Mouse (Mus musculus): ENCODE results near the gene Rab43. TPM values are rescaled to one million over a fixed set of nuclear protein-coding genes. Genes with fewer than 3 reads are reported as not detected.

Gene Rab43
- polyA plus RNA-seq (2015; fragmentation: Nextera tagmentation; extraction: Ambion mirVana) = 12.6 and 12.7 TPM in 2 replicates

- under 1% methylated on average over 56 of the region's 56 CpGs for WGBS
- Histone ChIP-seq H3K27me3 (no peaks in the 10 kb centered on the region), H3K9ac (peak within 1 kb of the TSS; percentile 79), H3K4me2 (peak within 1 kb of the TSS; percentile 94), H3K36me3 (peaks cover 20% of the 10 kb centered on the region), H3K9me3 (replicated peaks) (no peaks in the 10 kb centered on the region), H3K4me3 (replicated peaks) (peak within 1 kb of the TSS; percentile 86), H3K4me1 (peaks cover 37% of the 10 kb centered on the region), H3K27ac (peak within 1 kb of the TSS; percentile 91)
- ATAC-seq (replicated peaks; ENCODE audit: low FRiP score) = peak; percentile 96
Measured at GRCm38 (mm10) chr6:87811675-87812338, at the start of gene Rab43. Rab43 (minus strand) TSS chr6:87812164.

- H3K9ac ChIP-seq = no peak overlapping the region
- H3K27ac ChIP-seq = no peak overlapping the region
- H3K4me3 ChIP-seq (replicated peaks) = no peak overlapping the region
- H3K4me2 ChIP-seq = no peak overlapping the region
- no peak for ATAC-seq (replicated peaks; ENCODE audit: low FRiP score)
- no peaks in the 10 kb centered on the region for H3K36me3 ChIP-seq
- WGBS = 61% methylated on average over 1 of the region's 1 CpGs
- no peaks in the 10 kb centered on the region for H3K9me3 ChIP-seq (replicated peaks)
- no peaks in the 10 kb centered on the region for H3K27me3 ChIP-seq
- no peaks in the 10 kb centered on the region for H3K4me1 ChIP-seq
Measured at GRCm38 (mm10) chr6:87857071-87857470, 45.1 kb upstream of the Rab43 start.

- Histone ChIP-seq H3K36me3 (peaks cover 5% of the 10 kb centered on the region), H3K4me3 (replicated peaks) (no peak overlapping the region), H3K4me2 (no peak overlapping the region), H3K4me1 (peaks cover 9% of the 10 kb centered on the region), H3K9ac (no peak overlapping the region), H3K27ac (no peak overlapping the region), H3K27me3 (no peaks in the 10 kb centered on the region), H3K9me3 (replicated peaks) (no peaks in the 10 kb centered on the region)
- 84% methylated on average over 4 of the region's 4 CpGs for WGBS
- no peak for ATAC-seq (replicated peaks; ENCODE audit: low FRiP score)
Measured at GRCm38 (mm10) chr6:87853446-87853845, 41.5 kb upstream of the Rab43 start.

GRCm38 (mm10) chr6:87851871-87852270, 39.9 kb upstream of the Rab43 start:
- peaks cover 21% of the 10 kb centered on the region for H3K4me1 ChIP-seq
- no peaks in the 10 kb centered on the region for H3K27me3 ChIP-seq
- ATAC-seq (replicated peaks; ENCODE audit: low FRiP score) = no peak
- no peak overlapping the region for H3K4me3 ChIP-seq (replicated peaks)
- H3K27ac ChIP-seq = no peak overlapping the region
- no peaks in the 10 kb centered on the region for H3K9me3 ChIP-seq (replicated peaks)
- H3K9ac ChIP-seq = no peak overlapping the region
- 81% methylated on average over 6 of the region's 6 CpGs for WGBS
- peaks cover 17% of the 10 kb centered on the region for H3K36me3 ChIP-seq
- no peak overlapping the region for H3K4me2 ChIP-seq

- peak; percentile 98 for ATAC-seq (replicated peaks; ENCODE audit: low FRiP score)
- under 1% methylated on average over 55 of the region's 55 CpGs for WGBS
Measured at GRCm38 (mm10) chr6:87850900-87851614, 39.1 kb upstream of the Rab43 start, which contains the start of gene Cnbp. Cnbp (minus strand) TSS chr6:87851106.

GRCm38 (mm10) chr6:87850155-87850899, 38.4 kb upstream of the Rab43 start:
- Histone ChIP-seq H3K4me3 (replicated peaks) (peak overlapping the region; percentile 99), H3K27ac (peak overlapping the region; percentile 91), H3K27me3 (no peaks in the 10 kb centered on the region), H3K36me3 (peaks cover 30% of the 10 kb centered on the region), H3K9me3 (replicated peaks) (no peaks in the 10 kb centered on the region), H3K9ac (peak overlapping the region; percentile 100), H3K4me2 (peak overlapping the region; percentile 67), H3K4me1 (peaks cover 24% of the 10 kb centered on the region)
- WGBS = under 1% methylated on average over 73 of the region's 73 CpGs
- peak; percentile 85 for ATAC-seq (replicated peaks; ENCODE audit: low FRiP score)

More at GRCm38 (mm10) chr6:87850900-87851614, 39.1 kb upstream of the Rab43 start, which contains the start of gene Cnbp:
- Histone ChIP-seq H3K27ac (peak within 1 kb of the TSS; percentile 91), H3K4me1 (peaks cover 24% of the 10 kb centered on the region), H3K4me2 (peak within 1 kb of the TSS; percentile 67), H3K4me3 (replicated peaks) (peak within 1 kb of the TSS; percentile 99), H3K36me3 (peaks cover 24% of the 10 kb centered on the region), H3K27me3 (no peaks in the 10 kb centered on the region), H3K9ac (peak within 1 kb of the TSS; percentile 100), H3K9me3 (replicated peaks) (no peaks in the 10 kb centered on the region)

GRCm38 (mm10) chr6:87849780-87850154, 37.8 kb upstream of the Rab43 start:
- Histone ChIP-seq H3K4me1 (peaks cover 24% of the 10 kb centered on the region), H3K9me3 (replicated peaks) (no peaks in the 10 kb centered on the region), H3K9ac (peak overlapping the region; percentile 100), H3K4me3 (replicated peaks) (peak overlapping the region; percentile 99), H3K27me3 (no peaks in the 10 kb centered on the region), H3K27ac (peak overlapping the region; percentile 91), H3K4me2 (peak overlapping the region; percentile 67), H3K36me3 (peaks cover 36% of the 10 kb centered on the region)
- ATAC-seq (replicated peaks; ENCODE audit: low FRiP score) = no peak
- under 1% methylated on average over 8 of the region's 8 CpGs for WGBS

- no peaks in the 10 kb centered on the region for H3K27me3 ChIP-seq
- H3K36me3 ChIP-seq = peaks cover 64% of the 10 kb centered on the region
- H3K9me3 ChIP-seq (replicated peaks) = no peaks in the 10 kb centered on the region
- 86% methylated on average over 1 of the region's 1 CpGs for WGBS
- H3K4me2 ChIP-seq = peak overlapping the region; percentile 1; the same call in 1 of the 2 replicates
- no peak for ATAC-seq (replicated peaks; ENCODE audit: low FRiP score)
- H3K4me1 ChIP-seq = peaks cover 24% of the 10 kb centered on the region
- no peak overlapping the region for H3K27ac ChIP-seq
- no peak overlapping the region for H3K4me3 ChIP-seq (replicated peaks)
- H3K9ac ChIP-seq = no peak overlapping the region
Measured at GRCm38 (mm10) chr6:87846813-87847212, 34.8 kb upstream of the Rab43 start.

- H3K4me3 ChIP-seq (replicated peaks) = no peak overlapping the region
- no peak overlapping the region for H3K27ac ChIP-seq
- ATAC-seq (replicated peaks; ENCODE audit: low FRiP score) = no peak
- no peaks in the 10 kb centered on the region for H3K9me3 ChIP-seq (replicated peaks)
- H3K4me1 ChIP-seq = peaks cover 20% of the 10 kb centered on the region
- H3K4me2 ChIP-seq = no peak overlapping the region
- no peaks in the 10 kb centered on the region for H3K27me3 ChIP-seq
- no peak overlapping the region for H3K9ac ChIP-seq
- WGBS = 93% methylated on average over 13 of the region's 13 CpGs
- H3K36me3 ChIP-seq = peaks cover 74% of the 10 kb centered on the region
Measured at GRCm38 (mm10) chr6:87845031-87845695, 33.2 kb upstream of the Rab43 start.

- Histone ChIP-seq H3K9ac (no peak overlapping the region), H3K27me3 (no peaks in the 10 kb centered on the region), H3K27ac (no peak overlapping the region), H3K36me3 (peaks cover 60% of the 10 kb centered on the region), H3K4me1 (peaks cover 22% of the 10 kb centered on the region), H3K4me2 (no peak overlapping the region), H3K4me3 (replicated peaks) (no peak overlapping the region), H3K9me3 (replicated peaks) (no peaks in the 10 kb centered on the region)
- 16% methylated on average over 1 of the region's 1 CpGs for WGBS
- no peak for ATAC-seq (replicated peaks; ENCODE audit: low FRiP score)
Measured at GRCm38 (mm10) chr6:87842254-87842653, 30.3 kb upstream of the Rab43 start.

GRCm38 (mm10) chr6:87841635-87842034, 29.7 kb upstream of the Rab43 start:
- WGBS = 74% methylated on average over 8 of the region's 8 CpGs
- H3K9me3 ChIP-seq (replicated peaks) = no peaks in the 10 kb centered on the region
- ATAC-seq (replicated peaks; ENCODE audit: low FRiP score) = no peak
- H3K27me3 ChIP-seq = no peaks in the 10 kb centered on the region
- H3K36me3 ChIP-seq = peaks cover 55% of the 10 kb centered on the region
- H3K27ac ChIP-seq = no peak overlapping the region
- H3K9ac ChIP-seq = no peak overlapping the region
- no peak overlapping the region for H3K4me2 ChIP-seq
- no peak overlapping the region for H3K4me3 ChIP-seq (replicated peaks)
- peaks cover 20% of the 10 kb centered on the region for H3K4me1 ChIP-seq

Measured in kidney, embryonic 15.5 days (tissue).